Mouse (Mus musculus) liver, adult 2 months (tissue): ENCODE measurements around the gene Trappc10. TPM values are rescaled to one million over a fixed set of nuclear protein-coding genes. Genes with fewer than 3 reads are reported as not detected.

ENCODE experiments used
- DNase-seq: peaks from one replicate; pipeline ENCODE4 v3.0.0-alpha.2; 2011; ENCODE audit warnings: low read depth, low spot score; ENCODE audit errors: extremely low read depth
- H3K27ac ChIP-seq: fragments of 200-500 bp; replicated peaks from 2 replicates; pipeline ENCODE4 v1.5.1; 2012; ENCODE audit warnings: low read depth, mild to moderate bottlenecking, control low read depth, inconsistent platforms, low read length; ENCODE audit not compliant: insufficient read depth
- H3K27me3 ChIP-seq: fragments of 200-500 bp; 2 replicates; pipeline ENCODE4 v1.6.1; 2012; ENCODE audit warnings: mild to moderate bottlenecking, moderate library complexity, low read length, inconsistent platforms; ENCODE audit not compliant: control insufficient read depth, insufficient read depth
- H3K36me3 ChIP-seq: fragments of 200-500 bp; 2 replicates; pipeline ENCODE4 v1.6.1; 2012; ENCODE audit warnings: low read length, inconsistent platforms; ENCODE audit not compliant: control insufficient read depth, insufficient read depth
- H3K4me1 ChIP-seq: fragments of 200-500 bp; 2 replicates; pipeline ENCODE4 v1.6.1; 2011; ENCODE audit warnings: low read length; ENCODE audit not compliant: control insufficient read depth, insufficient read depth
- H3K4me3 ChIP-seq: fragments of 200-500 bp; 2 replicates; pipeline ENCODE4 v1.5.1; 2011; ENCODE audit warnings: low read depth, mild to moderate bottlenecking, control low read depth, low read length, moderate library complexity; ENCODE audit not compliant: insufficient read depth
- H3K79me2 ChIP-seq: fragments of 200-500 bp; 2 replicates; pipeline ENCODE4 v1.6.1; 2012; ENCODE audit warnings: inconsistent platforms, mild to moderate bottlenecking, low read length, moderate library complexity; ENCODE audit not compliant: control insufficient read depth, insufficient read depth
- H3K9ac ChIP-seq: fragments of 200-500 bp; 2 replicates; pipeline ENCODE4 v1.6.1; 2012; ENCODE audit warnings: low read depth, mild to moderate bottlenecking, control low read depth, inconsistent platforms, low read length
- CTCF ChIP-seq: fragments of 200-500 bp; IDR thresholded peaks from 2 replicates; pipeline ENCODE4 v1.5.1; 2011; ENCODE audit warnings: low read depth, low read length, control low read depth
- POLR2A ChIP-seq: fragments of 200-500 bp; IDR thresholded peaks from 2 replicates; pipeline ENCODE4 v1.6.1; 2011; ENCODE audit warnings: low read length, control low read depth; ENCODE audit not compliant: insufficient read depth; ENCODE audit errors: extremely low read depth
- WGBS: fragments of 180-500 bp; shearing (Covaris S2); methylation state at CpG from one replicate; pipeline ENCODE4 v1.1.7; 2018; 5-methylcytosine and 5-hydroxymethylcytosine counted together
- polyA plus RNA-seq: library from polyadenylated mRNA; depleted of rRNA; stranded (reverse); fragments of >200 nt; gene quantifications from 2 replicates; pipeline ENCODE4 v1.2.3, GENCODE M21; 2012; rRNA removed
- total RNA-seq: library from RNA; depleted of rRNA; stranded (reverse); fragments of >200 nt; gene quantifications from 2 replicates; pipeline ENCODE4 v1.2.3, GENCODE M21; 2014; rRNA removed

Trappc10 gene
- total and polyA plus RNA-seq, 2 experiments: 10.3 to 19.8 TPM

GRCm38 (mm10) chr10:78139572-78140250 lies 104.7 kb downstream of the Trappc10 start:
- Histone ChIP-seq H3K4me3 (no peak overlapping the region), H3K27me3 (no peaks in the 10 kb centered on the region), H3K36me3 (no peaks in the 10 kb centered on the region), H3K79me2 (no peaks in the 10 kb centered on the region), H3K9ac (no peak overlapping the region), H3K4me1 (peaks cover 7% of the 10 kb centered on the region; the same call in 1 of the 2 replicates), H3K27ac (no peak overlapping the region)
- 82% methylated on average over 11 of the region's 11 CpGs for WGBS
- DNase-seq: no peak
- TF ChIP-seq CTCF (no peak), POLR2A (no peak)

- peak overlapping the region; percentile 30 for H3K27ac ChIP-seq
- no peak for DNase-seq
- WGBS: 65% methylated on average over 14 of the region's 14 CpGs
Observed at GRCm38 (mm10) chr10:78138812-78139523, 105.5 kb downstream of the Trappc10 start.

GRCm38 (mm10) chr10:78137191-78137590 lies 107.2 kb downstream of the Trappc10 start:
- H3K4me1 ChIP-seq: peaks cover 7% of the 10 kb centered on the region
- H3K27me3 ChIP-seq: no peaks in the 10 kb centered on the region
- 86% methylated on average over 3 of the region's 3 CpGs for WGBS
- H3K36me3 ChIP-seq: no peaks in the 10 kb centered on the region
- no peak overlapping the region for H3K4me3 ChIP-seq
- TF ChIP-seq POLR2A: no peak
- TF ChIP-seq CTCF: no peak
- H3K9ac ChIP-seq: no peak overlapping the region
- no peaks in the 10 kb centered on the region for H3K79me2 ChIP-seq
- no peak overlapping the region for H3K27ac ChIP-seq
- no peak for DNase-seq

More at GRCm38 (mm10) chr10:78138812-78139523, 105.5 kb downstream of the Trappc10 start:
- Histone ChIP-seq H3K27me3 (no peaks in the 10 kb centered on the region), H3K4me3 (no peak overlapping the region), H3K79me2 (no peaks in the 10 kb centered on the region), H3K36me3 (no peaks in the 10 kb centered on the region), H3K9ac (no peak overlapping the region), H3K4me1 (peaks cover 7% of the 10 kb centered on the region)
- no peak for TF ChIP-seq POLR2A

Other genes with a start within 250 kb of the Trappc10 start
- gene Pfkl, start 234.6 kb downstream of the Trappc10 start, total RNA-seq: 17.5 and 21.1 TPM in 2 replicates
- gene Pfkl, start 234.6 kb downstream of the Trappc10 start, polyA plus RNA-seq: 38.6 and 46.0 TPM in 2 replicates
- not detected in 2 replicates for gene Dnmt3l, start 202.7 kb downstream of the Trappc10 start, total RNA-seq
- gene Dnmt3l, start 202.7 kb downstream of the Trappc10 start, polyA plus RNA-seq: not detected in 2 replicates
- gene Aire, start 201.0 kb downstream of the Trappc10 start, total RNA-seq: not detected in 2 replicates
- gene Aire, start 201.0 kb downstream of the Trappc10 start, polyA plus RNA-seq: not detected in 2 replicates
- gene Icosl, start 175.3 kb downstream of the Trappc10 start, total RNA-seq: 0.55 and 0.81 TPM in 2 replicates
- gene Icosl, start 175.3 kb downstream of the Trappc10 start, polyA plus RNA-seq: 0.32 and 0.95 TPM in 2 replicates
- gene D10Jhu81e, start 74.9 kb downstream of the Trappc10 start, total RNA-seq: 143 and 150 TPM in 2 replicates
- gene D10Jhu81e, start 74.9 kb downstream of the Trappc10 start, polyA plus RNA-seq: 267 and 274 TPM in 2 replicates
- 5.3 and 7.5 TPM in 2 replicates for gene Pwp2, start 59.5 kb downstream of the Trappc10 start, total RNA-seq
- gene Pwp2, start 59.5 kb downstream of the Trappc10 start, polyA plus RNA-seq: 7.8 and 9.3 TPM in 2 replicates
- gene Agpat3, start 107.8 kb upstream of the Trappc10 start, total RNA-seq: 132 and 161 TPM in 2 replicates
- gene Agpat3, start 107.8 kb upstream of the Trappc10 start, polyA plus RNA-seq: 351 and 387 TPM in 2 replicates
- gene Rrp1, start 168.4 kb upstream of the Trappc10 start, total RNA-seq: 39.8 and 41.9 TPM in 2 replicates
- gene Rrp1, start 168.4 kb upstream of the Trappc10 start, polyA plus RNA-seq: 30.7 and 37.6 TPM in 2 replicates
- 52.0 and 60.8 TPM in 2 replicates for gene Cstb, start 181.0 kb upstream of the Trappc10 start, total RNA-seq
- 41.4 and 47.5 TPM in 2 replicates for gene Cstb, start 181.0 kb upstream of the Trappc10 start, polyA plus RNA-seq
- 19.9 TPM in 2 replicates for gene Pdxk, start 220.3 kb upstream of the Trappc10 start, total RNA-seq
- 29.2 and 29.5 TPM in 2 replicates for gene Pdxk, start 220.3 kb upstream of the Trappc10 start, polyA plus RNA-seq